Mouse (Mus musculus): Measurements from ENCODE around the gene Rab11b.

- TF ChIP-seq POLR2A (IDR thresholded peaks at IDR 0.05; ENCODE audit: borderline replicate concordance, extremely low read depth, insufficient read depth, insufficient read length, poor library complexity, severe bottlenecking) (no peak), CTCF (IDR thresholded peaks at IDR 0.05; ENCODE audit: borderline replicate concordance, extremely low read depth, insufficient read depth, insufficient read length) (no peak)
Observed at GRCm38 (mm10) chr17:33784939-33785338, 24.6 kb upstream of the Rab11b start.
